In the genomic region with DNA sequence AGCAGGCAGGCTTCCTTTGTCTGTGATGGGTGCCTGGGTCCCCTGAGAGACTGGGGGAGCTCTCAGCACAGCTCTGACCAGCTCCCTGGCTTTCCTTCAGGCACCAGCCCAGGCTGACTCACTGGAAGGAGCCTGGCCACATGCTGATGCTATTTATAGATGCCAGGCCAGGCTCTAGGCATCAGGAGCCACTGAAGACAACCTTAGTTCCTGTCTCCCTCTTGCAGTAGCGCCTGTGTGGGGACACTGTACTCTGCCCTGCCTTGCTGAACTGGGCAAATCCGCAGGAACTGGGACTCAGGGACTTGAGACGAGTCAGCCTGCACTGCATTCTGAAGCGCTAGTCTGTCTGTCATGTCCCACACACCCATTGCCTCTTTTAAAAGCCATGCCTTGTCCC, we compare ENCODE assay signal across 12 mouse cellular contexts. TPM values are rescaled to one million over a fixed set of nuclear protein-coding genes. Genes with fewer than 3 reads are reported as not detected.
DNase-seq lines count a peak whose midpoint lies in the region; ATAC-seq and TF ChIP-seq lines count a peak whose summit lies in the region.
"Had no signal": no experiment of that assay in that cellular context is flagged by ENCODE, and none has a peak within 500 bp of the region (broad histone marks: within the 10 kb centered on the region; RNA-seq: fewer than 3 reads in every experiment).

No protein-coding gene starts in this region.

- H3K4me3 ChIP-seq in neural tube, embryonic 13.5 days = no peak overlapping the region
- no peak overlapping the region for H3K4me3 ChIP-seq in myocyte
- H3K4me3 ChIP-seq: forebrain, embryonic 13.5 days had no signal

- ATAC-seq in neural tube, embryonic 13.5 days (ENCODE audit: low read depth) = no peak
- ATAC-seq: forebrain, embryonic 13.5 days had no signal

- no peaks in the 10 kb centered on the region for H3K9me3 ChIP-seq in neural tube, embryonic 13.5 days
- H3K9me3 ChIP-seq: forebrain, embryonic 13.5 days had no signal

- DNase-seq in neural tube, embryonic 10.5 days (ENCODE audit: extremely low spot score, low spot score) = no peak
- peak; percentile 61 for DNase-seq in adrenal gland, postnatal 14 days
- peak; percentile 81 to 82 for DNase-seq in cerebellum, postnatal 36 days
- DNase-seq in thymus, postnatal 0 days (ENCODE audit: low spot score) = no peak
- DNase-seq in right cerebral cortex, postnatal 36 days (ENCODE audit: low spot score in 2 of 2) = no peak
- DNase-seq: layer of hippocampus, postnatal 36 days; lung, adult 2 months; spleen, adult 18-20 months had no signal

- H3K4me1 ChIP-seq in neural tube, embryonic 13.5 days (replicated peaks) = peaks cover 29% of the 10 kb centered on the region

- TF ChIP-seq POLR2A in myocyte (IDR thresholded peaks at IDR 0.05; ENCODE audit: insufficient read length, low read depth) = no peak

- H3K4me2 ChIP-seq in neural tube, embryonic 13.5 days = no peak overlapping the region
- peak overlapping the region; percentile 56 for H3K4me2 ChIP-seq in myocyte (ENCODE audit: low read depth)
- H3K4me2 ChIP-seq: forebrain, embryonic 13.5 days had no signal

- H3K36me3 ChIP-seq in neural tube, embryonic 13.5 days = peaks cover 26% of the 10 kb centered on the region
- no peaks in the 10 kb centered on the region for H3K36me3 ChIP-seq in myocyte (ENCODE audit: control insufficient read depth, insufficient read depth)

- H3K27ac ChIP-seq in neural tube, embryonic 13.5 days (replicated peaks) = no peak overlapping the region
- H3K27ac ChIP-seq: forebrain, embryonic 13.5 days had no signal

- H3K27me3 ChIP-seq in neural tube, embryonic 13.5 days = peaks cover 32% of the 10 kb centered on the region
- H3K27me3 ChIP-seq in myocyte (ENCODE audit: control insufficient read depth, insufficient read depth, insufficient read length) = no peaks in the 10 kb centered on the region

- no peaks in the 10 kb centered on the region for H3K79me2 ChIP-seq in myocyte (ENCODE audit: control insufficient read depth, insufficient read depth)

- H3K9ac ChIP-seq in neural tube, embryonic 13.5 days = 0 out of 2 replicates have a peak overlapping the region, but pooled peaks have one; percentile 12
- H3K9ac ChIP-seq: forebrain, embryonic 13.5 days had no signal

- H3ac ChIP-seq in myocyte (ENCODE audit: control insufficient read depth, insufficient read length) = no peak overlapping the region

- 67% methylated on average over 4 of the region's 4 CpGs for WGBS in neural tube, embryonic 13.5 days

TF ChIP-seq in myocyte, 11 proteins besides CTCF, POLR2A, EP300 and RAD21:
- TF ChIP-seq MYOG (IDR thresholded peaks at IDR 0.05; ENCODE audit: control insufficient read depth in 1 of 3, insufficient read depth in 1 of 3, insufficient read length in 2 of 3, low read depth in 2 of 3) (peak in 1 of 3 experiments; percentile 41), USF1 (IDR thresholded peaks at IDR 0.05; ENCODE audit: low read depth) (peak; percentile 55), E2F4 (IDR thresholded peaks at IDR 0.05; ENCODE audit: insufficient read depth) (no peak)

RNA-seq across cellular contexts. Expression of a gene that starts 1.9 kb away (rescaled TPM):
- polyA plus RNA-seq in neural tube, embryonic 13.5 days (2015; fragmentation: Nextera tagmentation; extraction: Ambion mirVana) = 38.1 and 38.7 TPM in 2 replicates
- 2.1 and 2.3 TPM in 2 replicates for total RNA-seq in adrenal gland, postnatal 14 days (2021)
- 0.42 TPM for polyA plus RNA-seq in myocyte (2012; fragmentation: generic; extraction: Trizol)
- polyA plus RNA-seq in thymus, postnatal 0 days (2015; fragmentation: Nextera tagmentation; extraction: Ambion mirVana) = 0.04 TPM in 1 of 2 replicates, not detected in the other
- total RNA-seq: common myeloid progenitor, adult 5-6 weeks had no signal
- polyA plus RNA-seq: lung, adult 2 months had no signal

RNA-seq across cellular contexts. Expression of a gene that starts 9.9 kb away (rescaled TPM):
- 40.9 and 44.2 TPM in 2 replicates for polyA plus RNA-seq in neural tube, embryonic 13.5 days (2015; fragmentation: Nextera tagmentation; extraction: Ambion mirVana)
- total RNA-seq in adrenal gland, postnatal 14 days (2021) = 30.3 and 30.5 TPM in 2 replicates
- 21.8 TPM for polyA plus RNA-seq in myocyte (2012; fragmentation: generic; extraction: Trizol)
- polyA plus RNA-seq in thymus, postnatal 0 days (2015; fragmentation: Nextera tagmentation; extraction: Ambion mirVana) = 16.0 and 16.8 TPM in 2 replicates

RNA-seq across cellular contexts. Expression of a gene that starts 12.6 kb away (rescaled TPM):
- 16.2 and 17.4 TPM in 2 replicates for polyA plus RNA-seq in neural tube, embryonic 13.5 days (2015; fragmentation: Nextera tagmentation; extraction: Ambion mirVana)
- total RNA-seq in adrenal gland, postnatal 14 days (2021) = 5.9 and 6.2 TPM in 2 replicates
- 0.47 TPM for polyA plus RNA-seq in myocyte (2012; fragmentation: generic; extraction: Trizol)
- 1.5 and 1.8 TPM in 2 replicates for polyA plus RNA-seq in thymus, postnatal 0 days (2015; fragmentation: Nextera tagmentation; extraction: Ambion mirVana)

RNA-seq across cellular contexts. Expression of a gene that starts 32.6 kb away (rescaled TPM):
- 283 and 286 TPM in 2 replicates for polyA plus RNA-seq in neural tube, embryonic 13.5 days (2015; fragmentation: Nextera tagmentation; extraction: Ambion mirVana)
- total RNA-seq in adrenal gland, postnatal 14 days (2021) = 212 and 215 TPM in 2 replicates
- 192 TPM for polyA plus RNA-seq in myocyte (2012; fragmentation: generic; extraction: Trizol)
- 120 and 127 TPM in 2 replicates for polyA plus RNA-seq in thymus, postnatal 0 days (2015; fragmentation: Nextera tagmentation; extraction: Ambion mirVana)

RNA-seq across cellular contexts. Expression of a gene that starts 42.5 kb away (rescaled TPM):
- 47.4 and 48.4 TPM in 2 replicates for polyA plus RNA-seq in neural tube, embryonic 13.5 days (2015; fragmentation: Nextera tagmentation; extraction: Ambion mirVana)
- 56.0 and 60.6 TPM in 2 replicates for total RNA-seq in adrenal gland, postnatal 14 days (2021)
- polyA plus RNA-seq in myocyte (2012; fragmentation: generic; extraction: Trizol) = 139 TPM
- polyA plus RNA-seq in thymus, postnatal 0 days (2015; fragmentation: Nextera tagmentation; extraction: Ambion mirVana) = 20.1 and 25.8 TPM in 2 replicates

Comparison
In these comparisons a context has a peak if more than half of its experiments do, and no peak if none do; other contexts are left out.
1. DNase-seq: peak in adrenal gland, postnatal 14 days (single experiment) and cerebellum, postnatal 36 days (2 of 2); none in neural tube, embryonic 10.5 days (single experiment), thymus, postnatal 0 days (single experiment) and right cerebral cortex, postnatal 36 days (0 of 2).
2. RNA of a gene that starts 1.9 kb away (polyA plus RNA-seq): 38.1 to 38.7 TPM in neural tube, embryonic 13.5 days; 0.42 TPM in myocyte (single experiment) and 0.04 TPM in thymus, postnatal 0 days; every median in the first group is over 10 times any median in the second.